Mouse (Mus musculus) forelimb bud, embryonic 11.5 days (tissue): ENCODE results near the gene Fam71b.

Source experiments
- DNase-seq: peaks from one replicate; pipeline ENCODE4 v3.0.0-alpha.2; 2012; ENCODE audit warnings: low read depth, low spot score

The Fam71b gene

GRCm38 (mm10) chr11:46431129-46431528 is 34.8 kb downstream of the Fam71b start:
- DNase-seq, result peak; percentile 83

DNA sequence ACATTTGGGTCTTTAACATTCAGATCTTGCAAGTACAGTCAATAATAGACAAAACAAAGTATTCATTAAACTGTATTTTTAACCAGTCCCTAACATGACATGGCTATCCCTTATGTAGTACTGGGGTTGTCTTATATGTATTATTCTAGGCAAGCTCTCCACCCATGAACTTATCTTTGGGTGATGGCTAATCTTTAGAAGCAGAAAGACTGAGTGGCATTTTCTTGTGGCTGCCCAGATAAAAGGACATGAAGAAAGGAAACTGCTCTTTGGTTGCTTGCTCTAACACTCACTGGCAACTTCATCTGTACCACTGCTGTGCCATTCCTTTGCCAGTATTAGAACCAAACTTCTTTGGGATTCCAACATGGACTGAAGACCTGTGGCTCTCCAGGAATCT is 39.0 kb downstream of the Fam71b start:
- DNase-seq, result no peak

- peak; percentile 97 for DNase-seq
Observed at GRCm38 (mm10) chr11:46436760-46437458, 40.5 kb downstream of the Fam71b start, which contains the start of gene Med7. Med7 (plus strand) TSS chr11:46436925.

DNA sequence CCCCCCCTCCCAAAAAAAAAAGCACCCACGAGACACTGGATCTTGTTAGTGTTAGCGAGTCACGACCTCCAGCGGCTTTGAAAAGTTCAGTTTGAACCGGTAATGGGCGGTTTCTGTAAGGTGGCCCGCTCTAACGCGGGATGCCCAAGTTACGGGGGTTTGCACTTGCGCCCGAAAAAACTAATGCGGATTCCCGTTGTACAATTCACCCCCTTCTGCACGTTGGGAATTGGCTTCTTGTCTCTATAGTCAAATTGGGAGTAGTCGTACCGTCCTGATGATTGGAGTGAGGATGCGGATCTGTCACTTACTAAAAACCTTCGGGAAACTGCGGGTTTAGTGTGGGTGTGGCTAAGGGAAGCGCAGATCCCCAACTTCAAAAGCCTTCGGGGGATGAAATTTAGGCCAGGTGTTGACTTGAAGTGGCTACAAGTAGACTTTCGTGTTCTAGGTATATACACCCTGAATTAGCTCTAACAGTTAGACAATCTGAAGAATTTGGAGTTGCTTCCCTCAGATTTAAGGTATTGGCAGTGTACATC is 41.2 kb downstream of the Fam71b start:
- DNase-seq, result peak; percentile 68

GRCm38 (mm10) chr11:46439005-46439543 is 42.7 kb downstream of the Fam71b start:
- DNase-seq, result no peak

- DNase-seq, result no peak
Observed at GRCm38 (mm10) chr11:46441774-46442173, 45.4 kb downstream of the Fam71b start.

DNA sequence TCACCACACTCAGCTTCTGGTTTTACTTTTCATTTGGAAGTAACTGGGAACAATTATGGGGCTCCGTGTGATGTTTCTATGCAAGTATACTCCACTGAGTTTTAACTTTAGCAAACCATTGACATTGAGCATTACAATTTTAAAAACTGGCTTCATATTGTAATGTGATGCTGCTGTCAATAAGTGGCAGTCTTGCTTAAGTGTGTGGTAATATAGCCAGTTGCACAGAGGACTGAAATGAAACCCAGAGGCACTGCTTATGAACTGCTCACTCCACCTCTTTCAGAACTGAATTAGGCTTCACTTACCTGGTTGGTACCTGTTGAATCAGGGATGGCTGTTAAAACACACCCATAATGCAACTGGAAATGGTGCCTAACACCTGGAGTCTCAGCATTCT is 46.8 kb downstream of the Fam71b start:
- DNase-seq, result no peak

- DNase-seq, result no peak
Observed at GRCm38 (mm10) chr11:46443979-46444378, 47.6 kb downstream of the Fam71b start.

- no peak for DNase-seq
Observed at GRCm38 (mm10) chr11:46446150-46446549, 49.8 kb downstream of the Fam71b start.

DNA sequence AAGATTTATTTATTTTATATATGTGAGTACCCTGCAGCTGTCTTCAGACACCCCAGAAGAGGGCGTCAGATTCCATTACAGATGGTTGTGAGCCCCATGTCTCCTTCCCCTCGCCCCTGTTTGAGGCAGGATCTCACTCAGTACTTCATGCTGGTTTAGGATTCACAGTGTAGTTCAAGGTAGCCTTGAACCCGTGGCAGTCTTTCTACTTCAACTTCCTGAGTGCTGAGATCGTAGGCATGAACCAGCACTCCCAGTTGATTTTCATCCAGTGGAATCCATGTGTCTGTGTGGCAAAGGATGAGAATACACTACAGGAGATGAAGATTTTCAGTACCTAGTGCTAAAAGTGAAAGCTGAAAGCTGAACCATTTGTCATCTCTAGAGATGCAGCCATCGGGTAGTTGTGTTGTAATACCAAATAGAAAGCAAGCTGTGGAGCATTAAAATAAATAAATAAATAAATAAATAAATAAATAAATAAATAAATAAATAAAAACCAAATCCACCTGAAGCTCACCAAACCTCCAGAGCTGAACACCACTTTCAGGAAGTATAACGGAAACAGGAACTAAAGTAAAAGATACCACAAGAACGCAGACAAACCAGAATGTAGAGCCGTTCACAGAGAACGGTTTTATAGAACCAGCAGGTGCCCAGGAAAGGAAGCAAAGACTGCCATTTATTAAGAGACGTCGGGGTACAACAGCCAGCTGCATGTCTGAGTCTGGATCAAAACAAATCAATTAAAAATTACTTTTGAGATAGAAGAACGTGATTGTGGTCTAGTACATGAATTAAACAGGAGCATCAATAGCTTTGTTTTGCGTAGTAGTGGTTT is 51.5 kb downstream of the Fam71b start:
- DNase-seq, result no peak

DNA sequence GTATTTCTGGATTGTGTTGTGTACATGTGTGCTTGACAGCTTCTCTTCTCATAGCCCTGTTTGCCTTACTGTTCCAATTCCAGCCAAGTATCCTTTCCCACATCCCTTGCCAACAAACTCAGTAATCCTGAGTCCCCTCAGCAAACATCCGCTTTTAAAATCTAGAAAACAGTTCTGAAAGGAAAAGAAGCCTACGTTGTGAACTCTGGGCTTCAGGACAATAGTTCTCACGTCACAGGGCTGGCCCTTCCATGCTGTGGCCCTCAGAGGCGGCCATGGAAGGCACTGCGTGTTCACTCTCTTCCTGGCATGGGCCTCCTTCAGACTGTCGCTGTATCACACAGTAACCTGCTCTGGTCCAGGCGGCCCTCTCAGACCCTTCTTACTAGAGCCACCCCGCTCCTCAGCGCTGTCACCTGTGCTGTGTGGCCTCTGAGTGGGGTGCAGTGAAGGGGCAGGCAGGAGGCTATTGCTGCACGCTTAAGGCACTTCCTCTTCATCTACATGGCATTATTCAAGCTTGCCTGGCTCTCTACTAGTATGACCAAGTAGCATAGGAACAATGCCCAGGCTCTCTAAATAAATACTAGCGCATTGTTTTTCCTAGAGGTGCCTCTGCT is 53.2 kb downstream of the Fam71b start:
- no peak for DNase-seq

DNA sequence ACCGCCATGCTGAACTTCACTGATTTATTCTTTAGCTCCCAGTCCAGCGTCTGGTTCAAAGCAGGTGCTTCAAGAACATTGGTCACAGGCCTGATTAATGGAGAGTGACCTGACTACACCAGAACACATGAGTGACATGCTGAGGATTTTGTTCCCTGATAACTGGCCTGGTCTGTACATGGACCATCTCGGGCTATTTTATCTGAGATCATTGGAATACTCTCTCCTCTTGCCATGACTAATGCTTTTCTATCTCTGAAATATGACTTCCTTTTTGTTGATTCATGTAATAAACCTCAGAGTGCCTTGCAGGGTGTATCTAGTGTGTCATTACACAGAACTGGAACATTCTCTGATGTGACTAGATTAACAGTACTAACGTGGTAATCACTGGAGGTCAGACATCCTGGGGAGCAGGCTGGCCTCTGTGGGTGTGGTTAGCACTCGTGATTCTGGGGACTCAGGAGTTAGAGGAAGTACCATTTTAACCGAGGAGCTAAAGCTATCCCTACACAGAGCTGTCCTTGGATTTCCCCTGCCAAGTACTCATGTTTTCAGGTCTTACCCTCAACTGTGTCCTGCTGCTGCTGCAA is 58.2 kb downstream of the Fam71b start, which contains the start of gene Havcr2:
TSS of gene Havcr2 (plus strand) at position 483 of the 593 bp plus-strand sequence.
- no peak for DNase-seq
